ENCODE assay signal across 15 mouse cellular contexts in the genomic region with DNA sequence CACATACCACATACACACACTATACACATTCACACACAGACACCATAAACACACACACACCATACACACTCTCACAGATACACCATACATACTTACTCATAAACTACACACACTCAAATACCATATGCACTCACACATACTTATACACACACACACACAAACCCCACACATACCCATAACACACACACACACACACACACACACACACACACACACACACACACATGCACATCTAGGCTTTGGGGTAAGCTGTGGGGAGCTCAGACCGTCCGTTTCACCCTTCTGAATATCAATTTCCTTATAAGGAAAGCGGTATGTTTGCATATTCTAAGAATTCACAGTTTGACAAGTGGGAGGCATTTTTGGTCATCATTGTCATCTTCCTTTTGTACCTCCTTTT. TPM values are rescaled to one million over a fixed set of nuclear protein-coding genes. Genes with fewer than 3 reads are reported as not detected.
DNase-seq lines count a peak whose midpoint lies in the region; ATAC-seq and TF ChIP-seq lines count a peak whose summit lies in the region.
"Had no signal": no experiment of that assay in that cellular context is flagged by ENCODE, and none has a peak within 500 bp of the region (broad histone marks: within the 10 kb centered on the region; RNA-seq: fewer than 3 reads in every experiment).

No protein-coding gene starts in this region.

- no peaks in the 10 kb centered on the region for H3K27me3 ChIP-seq in kidney, embryonic 15.5 days
- no peaks in the 10 kb centered on the region for H3K27me3 ChIP-seq in kidney, embryonic 14.5 days (ENCODE audit: control insufficient read depth, insufficient read depth, low read length)
- no peaks in the 10 kb centered on the region for H3K27me3 ChIP-seq in thymus, adult 2 months (ENCODE audit: control insufficient read depth, insufficient read depth, low read length)
- H3K27me3 ChIP-seq in liver, embryonic 13.5 days: no peaks in the 10 kb centered on the region
- H3K27me3 ChIP-seq: forebrain, embryonic 15.5 days; Patski had no signal

- 60% methylated on average over 3 of the region's 3 CpGs for WGBS in kidney, embryonic 15.5 days
- WGBS in kidney, embryonic 14.5 days: 79% methylated on average over 3 of the region's 3 CpGs
- 24% methylated on average over 3 of the region's 3 CpGs for WGBS in thymus, adult 2 months
- 44% methylated on average over 3 of the region's 3 CpGs for WGBS in liver, embryonic 13.5 days (ENCODE audit: insufficient replicate concordance)

- no peak for ATAC-seq in kidney, embryonic 15.5 days (replicated peaks; ENCODE audit: low FRiP score)
- no peak for ATAC-seq in kidney, embryonic 14.5 days (ENCODE audit: low FRiP score, low TSS enrichment)
- no peak for ATAC-seq in liver, embryonic 13.5 days (ENCODE audit: low read depth)
- ATAC-seq: forebrain, embryonic 15.5 days; Patski had no signal

- no peaks in the 10 kb centered on the region for H3K9me3 ChIP-seq in kidney, embryonic 15.5 days (replicated peaks)
- no peaks in the 10 kb centered on the region for H3K9me3 ChIP-seq in kidney, embryonic 14.5 days (ENCODE audit: control insufficient read depth, low read length)
- no peaks in the 10 kb centered on the region for H3K9me3 ChIP-seq in liver, embryonic 13.5 days (replicated peaks)
- H3K9me3 ChIP-seq: forebrain, embryonic 15.5 days had no signal

- H3K27ac ChIP-seq in kidney, embryonic 15.5 days: no peak overlapping the region
- no peak overlapping the region for H3K27ac ChIP-seq in kidney, embryonic 14.5 days (ENCODE audit: low read depth, low read length)
- H3K27ac ChIP-seq in thymus, adult 2 months (ENCODE audit: control insufficient read depth, insufficient read depth, low read length): no peak overlapping the region; the same call in 1 of the 2 replicates
- H3K27ac ChIP-seq in liver, embryonic 13.5 days: no peak overlapping the region
- H3K27ac ChIP-seq: forebrain, embryonic 15.5 days had no signal

- no peaks in the 10 kb centered on the region for H3K36me3 ChIP-seq in kidney, embryonic 15.5 days
- H3K36me3 ChIP-seq in kidney, embryonic 14.5 days (ENCODE audit: control insufficient read depth, insufficient read depth, low read length): no peaks in the 10 kb centered on the region
- peaks cover 6% of the 10 kb centered on the region for H3K36me3 ChIP-seq in thymus, adult 2 months (ENCODE audit: control insufficient read depth, insufficient read depth, low read length)
- H3K36me3 ChIP-seq in liver, embryonic 13.5 days: no peaks in the 10 kb centered on the region
- H3K36me3 ChIP-seq: forebrain, embryonic 15.5 days had no signal

- H3K4me1 ChIP-seq in kidney, embryonic 15.5 days: peaks cover 30% of the 10 kb centered on the region
- peaks cover 3% of the 10 kb centered on the region; the same call in 1 of the 2 replicates for H3K4me1 ChIP-seq in kidney, embryonic 14.5 days (ENCODE audit: control insufficient read depth, insufficient read depth, low read length)
- peaks cover 64% of the 10 kb centered on the region for H3K4me1 ChIP-seq in thymus, adult 2 months (replicated peaks; ENCODE audit: control insufficient read depth, insufficient read depth, low read length)
- peaks cover 26% of the 10 kb centered on the region for H3K4me1 ChIP-seq in liver, embryonic 13.5 days (replicated peaks)

- H3K4me2 ChIP-seq in kidney, embryonic 15.5 days: peak overlapping the region; percentile 47
- H3K4me2 ChIP-seq in kidney, embryonic 14.5 days (replicated peaks; ENCODE audit: low read depth, low read length): no peak overlapping the region
- H3K4me2 ChIP-seq in liver, embryonic 13.5 days: peak overlapping the region; percentile 37
- H3K4me2 ChIP-seq: forebrain, embryonic 15.5 days; midbrain, embryonic 11.5 days had no signal

- no peak overlapping the region for H3K4me3 ChIP-seq in kidney, embryonic 15.5 days (replicated peaks)
- H3K4me3 ChIP-seq in kidney, embryonic 14.5 days (ENCODE audit: low read length): no peak overlapping the region
- peak overlapping the region; percentile 46 for H3K4me3 ChIP-seq in thymus, adult 2 months (ENCODE audit: control insufficient read depth, insufficient read depth, low read length)
- no peak overlapping the region for H3K4me3 ChIP-seq in liver, embryonic 13.5 days (replicated peaks)
- H3K4me3 ChIP-seq: forebrain, embryonic 15.5 days; myocyte had no signal

- TF ChIP-seq CTCF in thymus, adult 2 months (IDR thresholded peaks at IDR 0.05; ENCODE audit: borderline replicate concordance, control insufficient read depth, extremely low read depth, insufficient read depth, low read length, poor library complexity): no peak

- H3K9ac ChIP-seq in kidney, embryonic 15.5 days: no peak overlapping the region
- H3K9ac ChIP-seq in kidney, embryonic 14.5 days (ENCODE audit: low read depth, low read length): no peak overlapping the region
- no peak overlapping the region for H3K9ac ChIP-seq in liver, embryonic 13.5 days
- H3K9ac ChIP-seq: forebrain, embryonic 15.5 days had no signal

- TF ChIP-seq POLR2A in thymus, adult 2 months (IDR thresholded peaks at IDR 0.05; ENCODE audit: control insufficient read depth, extremely low read depth, insufficient read depth, low read length, poor library complexity): no peak

- DNase-seq in thymus, adult 2 months: no peak
- no peak for DNase-seq in thymus, postnatal 36 days
- DNase-seq in liver, embryonic 13.5 days: no peak
- no peak for DNase-seq in testis, postnatal 14 days (ENCODE audit: low spot score)
- DNase-seq in adrenal gland, adult 2 months: no peak
- DNase-seq: adrenal gland, postnatal 10 days; cerebellum, postnatal 25 days; gastrocnemius, postnatal 25 days had no signal

RNA-seq across cellular contexts. Expression of gene Sh2d3c, which starts 1.7 kb away (rescaled TPM):
- polyA plus RNA-seq in kidney, embryonic 15.5 days (2015; fragmentation: Nextera tagmentation; extraction: Ambion mirVana): 32.5 and 37.2 TPM in 2 replicates
- 19.8 and 25.4 TPM in 2 replicates for polyA plus RNA-seq in kidney, embryonic 14.5 days (2014; fragmentation: Nextera tagmentation; extraction: Ambion mirVana)
- 104 and 106 TPM in 2 replicates for polyA plus RNA-seq in thymus, adult 2 months (2012; rRNA removed)
- 5.4 and 5.6 TPM in 2 replicates for polyA plus RNA-seq in liver, embryonic 13.5 days (2015; fragmentation: Nextera tagmentation; extraction: Ambion mirVana)
- total RNA-seq in adrenal gland, adult 2 months (2021): 10 to 100 TPM; 11.3 to 19.1 TPM
- 47.0 and 50.8 TPM in 2 replicates for polyA plus RNA-seq in adrenal gland, adult 2 months (2012; rRNA removed)

RNA-seq across cellular contexts. Expression of gene Cdk9, which starts 9.7 kb away (rescaled TPM):
- 108 and 118 TPM in 2 replicates for polyA plus RNA-seq in kidney, embryonic 15.5 days (2015; fragmentation: Nextera tagmentation; extraction: Ambion mirVana)
- 105 and 106 TPM in 2 replicates for polyA plus RNA-seq in kidney, embryonic 14.5 days (2014; fragmentation: Nextera tagmentation; extraction: Ambion mirVana)
- 220 and 239 TPM in 2 replicates for polyA plus RNA-seq in thymus, adult 2 months (2012; rRNA removed)
- polyA plus RNA-seq in liver, embryonic 13.5 days (2015; fragmentation: Nextera tagmentation; extraction: Ambion mirVana): 60.4 TPM in 2 replicates
- total RNA-seq in adrenal gland, adult 2 months (2021): 10 to 100 TPM; 69.7 to 74.7 TPM
- polyA plus RNA-seq in adrenal gland, adult 2 months (2012; rRNA removed): 131 and 132 TPM in 2 replicates

RNA-seq across cellular contexts. Expression of gene 6330409D20Rik, which starts 18.2 kb away (rescaled TPM):
- polyA plus RNA-seq in kidney, embryonic 15.5 days (2015; fragmentation: Nextera tagmentation; extraction: Ambion mirVana): 0.18 TPM in 1 of 2 replicates, not detected in the other
- not detected in 2 replicates for polyA plus RNA-seq in kidney, embryonic 14.5 days (2014; fragmentation: Nextera tagmentation; extraction: Ambion mirVana)
- polyA plus RNA-seq in thymus, adult 2 months (2012; rRNA removed): 0.20 and 0.27 TPM in 2 replicates
- polyA plus RNA-seq in liver, embryonic 13.5 days (2015; fragmentation: Nextera tagmentation; extraction: Ambion mirVana): 0.15 TPM in 1 of 2 replicates, not detected in the other
- not detected for total RNA-seq in adrenal gland, adult 2 months (2021)
- polyA plus RNA-seq in adrenal gland, adult 2 months (2012; rRNA removed): not detected in 2 replicates
- total RNA-seq: gastrocnemius, postnatal 25 days; liver, adult 2 months had no signal
- polyA plus RNA-seq: liver, adult 2 months; myocyte; Patski had no signal

RNA-seq across cellular contexts. Expression of gene Fpgs, which starts 18.6 kb away (rescaled TPM):
- 33.7 and 40.3 TPM in 2 replicates for polyA plus RNA-seq in kidney, embryonic 15.5 days (2015; fragmentation: Nextera tagmentation; extraction: Ambion mirVana)
- 27.1 and 33.2 TPM in 2 replicates for polyA plus RNA-seq in kidney, embryonic 14.5 days (2014; fragmentation: Nextera tagmentation; extraction: Ambion mirVana)
- 61.8 and 65.7 TPM in 2 replicates for polyA plus RNA-seq in thymus, adult 2 months (2012; rRNA removed)
- polyA plus RNA-seq in liver, embryonic 13.5 days (2015; fragmentation: Nextera tagmentation; extraction: Ambion mirVana): 31.1 and 32.9 TPM in 2 replicates
- 10 to 100 TPM in 1 of 2 experiments, 1 to 10 TPM in 1; 7.5 to 13.9 TPM for total RNA-seq in adrenal gland, adult 2 months (2021)
- polyA plus RNA-seq in adrenal gland, adult 2 months (2012; rRNA removed): 45.7 and 48.2 TPM in 2 replicates

RNA-seq across cellular contexts. Expression of gene Tor2a, which starts 34.5 kb away (rescaled TPM):
- polyA plus RNA-seq in kidney, embryonic 15.5 days (2015; fragmentation: Nextera tagmentation; extraction: Ambion mirVana): 64.8 and 70.5 TPM in 2 replicates
- polyA plus RNA-seq in kidney, embryonic 14.5 days (2014; fragmentation: Nextera tagmentation; extraction: Ambion mirVana): 75.6 and 76.8 TPM in 2 replicates
- polyA plus RNA-seq in thymus, adult 2 months (2012; rRNA removed): 169 and 171 TPM in 2 replicates
- polyA plus RNA-seq in liver, embryonic 13.5 days (2015; fragmentation: Nextera tagmentation; extraction: Ambion mirVana): 30.1 TPM in 2 replicates
- 10 to 100 TPM; 18.7 to 26.5 TPM for total RNA-seq in adrenal gland, adult 2 months (2021)
- 70.6 and 74.0 TPM in 2 replicates for polyA plus RNA-seq in adrenal gland, adult 2 months (2012; rRNA removed)
